Mouse (Mus musculus) bone marrow macrophage, adult 2 months (primary cell): ENCODE data around the gene Eps15.
"Not testable (repeated sequence)": the region's sequence is repeated elsewhere in the genome, so short reads cannot be mapped to it uniquely, and the experiment has no call there.

Source experiments
- CTCF ChIP-seq: IDR thresholded peaks from 2 replicates; pipeline ENCODE4 v1.5.1; 2012; ENCODE audit warnings: low read depth, mild to moderate bottlenecking, low read length, moderate library complexity
- POLR2A ChIP-seq: IDR thresholded peaks from 2 replicates; pipeline ENCODE4 v1.6.1; 2012; ENCODE audit warnings: mild to moderate bottlenecking, low read depth, low read length, borderline replicate concordance

DNA sequence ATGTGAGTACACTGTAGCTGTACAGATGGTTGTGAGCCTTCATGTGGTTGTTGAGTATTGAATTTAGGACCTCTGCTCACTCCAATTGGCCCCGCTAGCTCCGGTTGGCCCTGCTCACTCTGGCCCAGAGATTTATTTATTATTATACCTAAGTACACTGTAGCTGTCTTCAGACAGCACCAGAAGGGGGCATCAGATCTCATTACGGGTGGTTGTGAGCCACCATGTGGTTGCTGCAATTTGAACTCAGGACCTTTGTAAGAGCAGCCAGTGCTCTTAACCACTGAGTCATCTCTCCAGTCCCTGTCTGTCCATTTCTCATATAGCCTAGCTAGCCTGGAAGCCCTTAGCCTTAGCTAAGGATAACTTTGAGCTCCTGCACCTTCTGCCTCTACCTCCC is 124.8 kb downstream of the Eps15 start:
- not testable (repeated sequence) for TF ChIP-seq CTCF, POLR2A
